Mouse (Mus musculus): ENCODE data around the gene Odf4. TPM values are rescaled to one million over a fixed set of nuclear protein-coding genes. Genes with fewer than 3 reads are reported as not detected.
"Not testable (repeated sequence)": the region's sequence is repeated elsewhere in the genome, so short reads cannot be mapped to it uniquely, and the experiment has no call there.

The Odf4 gene
- polyA plus RNA-seq, 1 experiment from 2014 or later = not detected

DNA sequence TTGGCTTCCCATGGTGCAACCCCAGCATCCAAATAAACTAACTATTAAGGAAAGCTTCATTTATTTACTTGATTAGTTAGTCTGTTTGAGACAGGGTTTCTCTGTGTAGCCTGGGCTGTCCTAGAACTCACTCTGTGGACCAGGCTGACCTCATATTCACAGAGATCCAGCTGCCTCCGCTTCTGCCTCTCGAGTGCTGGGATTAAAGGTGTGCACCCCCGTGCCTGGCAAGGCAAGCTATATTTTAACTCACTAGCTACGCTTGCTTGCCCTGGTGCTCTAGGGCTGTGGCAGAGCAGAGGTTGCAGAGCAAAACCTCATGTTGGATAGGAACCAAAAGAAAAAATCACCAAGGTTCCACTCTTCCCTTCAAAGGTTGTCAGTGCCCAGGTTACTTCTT lies 13.6 kb upstream of the Odf4 start:
- no peak for DNase-seq (ENCODE audit: low spot score)
- Histone ChIP-seq H3K36me3 (ENCODE audit: control insufficient read depth, insufficient read depth, low read length) (no peaks in the 10 kb centered on the region), H3K9me3 (ENCODE audit: control insufficient read depth, low read length) (no peaks in the 10 kb centered on the region), H3K4me2 (peak overlapping the region; percentile 59), H3K9ac (ENCODE audit: low read depth, low read length) (peak overlapping the region; percentile 51; the same call in 1 of the 2 replicates), H3K4me1 (replicated peaks; ENCODE audit: control insufficient read depth, insufficient read depth, low read length) (peaks cover 8% of the 10 kb centered on the region), H3K4me3 (ENCODE audit: low read depth, low read length) (peak overlapping the region; percentile 46), H3K27ac (ENCODE audit: low read depth, low read length) (no peak overlapping the region), H3K27me3 (replicated peaks; ENCODE audit: control insufficient read depth, insufficient read depth, low read length) (no peaks in the 10 kb centered on the region)
- 71% methylated on average over 4 of the region's 4 CpGs for WGBS
- ATAC-seq (replicated peaks; ENCODE audit: low FRiP score) = no peak

DNA sequence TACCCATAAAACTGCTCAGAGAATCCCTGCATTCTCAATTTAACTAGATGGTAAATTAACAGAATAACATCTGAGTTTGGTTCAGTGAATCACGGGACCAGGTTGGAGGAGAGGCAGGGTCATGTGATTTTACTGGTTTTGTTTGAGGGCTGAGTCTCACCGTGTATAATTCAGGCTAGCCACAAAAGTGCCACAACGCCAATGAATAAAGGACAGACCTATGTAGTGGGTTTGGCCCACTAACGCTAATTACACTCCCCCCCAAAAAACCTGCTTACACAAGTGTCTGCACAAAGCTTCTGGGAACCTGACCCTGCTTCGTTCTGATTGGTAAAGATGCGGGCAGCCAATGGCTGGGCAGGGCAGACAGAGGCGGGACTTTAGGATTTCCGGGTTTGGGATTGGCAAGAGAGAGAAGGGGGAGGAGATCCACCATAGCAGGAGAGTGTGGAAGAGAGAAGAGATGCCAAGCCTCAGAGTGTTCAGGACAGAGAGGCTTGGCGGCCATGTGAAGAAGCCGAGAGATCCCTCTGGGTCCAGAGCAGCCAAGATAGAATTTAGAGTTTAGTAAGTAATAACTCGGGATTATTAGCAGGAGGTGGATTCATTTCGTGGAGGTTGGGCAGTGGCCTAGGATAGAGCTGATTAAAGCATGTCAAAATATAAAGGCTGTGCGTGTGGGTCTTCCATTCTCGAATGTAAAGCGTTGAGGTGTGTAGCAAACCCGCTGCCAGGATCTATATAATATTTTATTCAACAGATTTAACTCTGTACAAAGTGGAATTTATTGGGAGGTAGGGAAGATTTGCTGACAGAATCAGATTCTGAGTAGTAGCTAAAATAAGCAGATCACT lies 12.8 kb upstream of the Odf4 start:
- Histone ChIP-seq H3K9ac (ENCODE audit: low read depth, low read length) (peak overlapping the region; percentile 51), H3K36me3 (ENCODE audit: control insufficient read depth, insufficient read depth, low read length) (no peaks in the 10 kb centered on the region), H3K4me2 (peak overlapping the region; percentile 59), H3K9me3 (ENCODE audit: control insufficient read depth, low read length) (no peaks in the 10 kb centered on the region), H3K4me3 (ENCODE audit: low read depth, low read length) (peak overlapping the region; percentile 46), H3K27ac (ENCODE audit: low read depth, low read length) (no peak overlapping the region), H3K4me1 (replicated peaks; ENCODE audit: control insufficient read depth, insufficient read depth, low read length) (peaks cover 8% of the 10 kb centered on the region), H3K27me3 (replicated peaks; ENCODE audit: control insufficient read depth, insufficient read depth, low read length) (no peaks in the 10 kb centered on the region)
- WGBS = 5% methylated on average over 16 of the region's 16 CpGs
- ATAC-seq (replicated peaks; ENCODE audit: low FRiP score) = peak; percentile 98
- DNase-seq (ENCODE audit: low spot score) = peak; percentile 82

- not testable (repeated sequence) for H3K27me3 ChIP-seq (replicated peaks; ENCODE audit: control insufficient read depth, insufficient read depth, low read length); H3K4me2 ChIP-seq; H3K27ac ChIP-seq (ENCODE audit: low read depth, low read length); H3K36me3 ChIP-seq (ENCODE audit: control insufficient read depth, insufficient read depth, low read length); DNase-seq (ENCODE audit: low spot score); ATAC-seq (replicated peaks; ENCODE audit: low FRiP score); H3K4me1 ChIP-seq (replicated peaks; ENCODE audit: control insufficient read depth, insufficient read depth, low read length); H3K9me3 ChIP-seq (ENCODE audit: control insufficient read depth, low read length); H3K9ac ChIP-seq (ENCODE audit: low read depth, low read length); H3K4me3 ChIP-seq (ENCODE audit: low read depth, low read length)
- WGBS = 79% methylated on average over 4 of the region's 4 CpGs
Observed at GRCm38 (mm10) chr11:68936951-68937350, 10.1 kb upstream of the Odf4 start.

GRCm38 (mm10) chr11:68933885-68934507 lies 7.1 kb upstream of the Odf4 start:
- ATAC-seq (replicated peaks; ENCODE audit: low FRiP score) = no peak
- DNase-seq (ENCODE audit: low spot score) = no peak
- no peak overlapping the region for H3K4me3 ChIP-seq (ENCODE audit: low read depth, low read length)
- no peak overlapping the region for H3K27ac ChIP-seq (ENCODE audit: low read depth, low read length)
- no peaks in the 10 kb centered on the region for H3K36me3 ChIP-seq (ENCODE audit: control insufficient read depth, insufficient read depth, low read length)
- H3K4me1 ChIP-seq (replicated peaks; ENCODE audit: control insufficient read depth, insufficient read depth, low read length) = no peaks in the 10 kb centered on the region
- H3K27me3 ChIP-seq (replicated peaks; ENCODE audit: control insufficient read depth, insufficient read depth, low read length) = no peaks in the 10 kb centered on the region
- no peak overlapping the region for H3K9ac ChIP-seq (ENCODE audit: low read depth, low read length)
- 81% methylated on average over 5 of the region's 5 CpGs for WGBS
- no peaks in the 10 kb centered on the region for H3K9me3 ChIP-seq (ENCODE audit: control insufficient read depth, low read length)
- H3K4me2 ChIP-seq = no peak overlapping the region

- H3K4me1 ChIP-seq (replicated peaks; ENCODE audit: control insufficient read depth, insufficient read depth, low read length) = no peaks in the 10 kb centered on the region
- ATAC-seq (replicated peaks; ENCODE audit: low FRiP score) (no peak), DNase-seq (ENCODE audit: low spot score) (no peak)
- H3K9ac ChIP-seq (ENCODE audit: low read depth, low read length) = no peak overlapping the region
- no peaks in the 10 kb centered on the region for H3K9me3 ChIP-seq (ENCODE audit: control insufficient read depth, low read length)
- WGBS = 60% methylated on average over 6 of the region's 6 CpGs
- H3K36me3 ChIP-seq (ENCODE audit: control insufficient read depth, insufficient read depth, low read length) = no peaks in the 10 kb centered on the region
- H3K27me3 ChIP-seq (replicated peaks; ENCODE audit: control insufficient read depth, insufficient read depth, low read length) = no peaks in the 10 kb centered on the region
- no peak overlapping the region for H3K4me2 ChIP-seq
- H3K4me3 ChIP-seq (ENCODE audit: low read depth, low read length) = no peak overlapping the region
- no peak overlapping the region for H3K27ac ChIP-seq (ENCODE audit: low read depth, low read length)
Observed at GRCm38 (mm10) chr11:68929947-68930346, 3.1 kb upstream of the Odf4 start.

GRCm38 (mm10) chr11:68924749-68925148 lies 2.1 kb downstream of the Odf4 start:
- Histone ChIP-seq H3K36me3 (ENCODE audit: control insufficient read depth, insufficient read depth, low read length) (no peaks in the 10 kb centered on the region), H3K27me3 (replicated peaks; ENCODE audit: control insufficient read depth, insufficient read depth, low read length) (no peaks in the 10 kb centered on the region), H3K9me3 (ENCODE audit: control insufficient read depth, low read length) (no peaks in the 10 kb centered on the region), H3K9ac (ENCODE audit: low read depth, low read length) (no peak overlapping the region), H3K4me1 (replicated peaks; ENCODE audit: control insufficient read depth, insufficient read depth, low read length) (no peaks in the 10 kb centered on the region), H3K4me2 (no peak overlapping the region), H3K27ac (ENCODE audit: low read depth, low read length) (no peak overlapping the region), H3K4me3 (ENCODE audit: low read depth, low read length) (no peak overlapping the region)
- DNase-seq (ENCODE audit: low spot score) (no peak), ATAC-seq (replicated peaks; ENCODE audit: low FRiP score) (no peak)
- WGBS = 64% methylated on average over 2 of the region's 2 CpGs

GRCm38 (mm10) chr11:68923191-68923590 lies 3.7 kb downstream of the Odf4 start:
- no peaks in the 10 kb centered on the region for H3K36me3 ChIP-seq (ENCODE audit: control insufficient read depth, insufficient read depth, low read length)
- H3K9ac ChIP-seq (ENCODE audit: low read depth, low read length) = no peak overlapping the region

GRCm38 (mm10) chr11:68914566-68914965 lies 12.3 kb downstream of the Odf4 start:
- Histone ChIP-seq H3K4me1 (replicated peaks; ENCODE audit: control insufficient read depth, insufficient read depth, low read length) (no peaks in the 10 kb centered on the region), H3K9ac (ENCODE audit: low read depth, low read length) (no peak overlapping the region), H3K36me3 (ENCODE audit: control insufficient read depth, insufficient read depth, low read length) (no peaks in the 10 kb centered on the region), H3K4me2 (no peak overlapping the region), H3K4me3 (ENCODE audit: low read depth, low read length) (no peak overlapping the region), H3K27me3 (replicated peaks; ENCODE audit: control insufficient read depth, insufficient read depth, low read length) (peaks cover 3% of the 10 kb centered on the region; the same call in 1 of the 2 replicates), H3K27ac (ENCODE audit: low read depth, low read length) (no peak overlapping the region), H3K9me3 (ENCODE audit: control insufficient read depth, low read length) (no peaks in the 10 kb centered on the region)
- WGBS = 86% methylated on average over 4 of the region's 4 CpGs
- DNase-seq (ENCODE audit: low spot score) (no peak), ATAC-seq (replicated peaks; ENCODE audit: low FRiP score) (no peak)

More at GRCm38 (mm10) chr11:68923191-68923590, 3.7 kb downstream of the Odf4 start:
- no peaks in the 10 kb centered on the region for H3K9me3 ChIP-seq (ENCODE audit: control insufficient read depth, low read length)
- WGBS = 66% methylated on average over 3 of the region's 3 CpGs
- H3K4me1 ChIP-seq (replicated peaks; ENCODE audit: control insufficient read depth, insufficient read depth, low read length) = no peaks in the 10 kb centered on the region
- no peak overlapping the region for H3K27ac ChIP-seq (ENCODE audit: low read depth, low read length)
- no peak for ATAC-seq (replicated peaks; ENCODE audit: low FRiP score)
- DNase-seq (ENCODE audit: low spot score) = no peak
- H3K27me3 ChIP-seq (replicated peaks; ENCODE audit: control insufficient read depth, insufficient read depth, low read length) = no peaks in the 10 kb centered on the region
- no peak overlapping the region for H3K4me2 ChIP-seq
- H3K4me3 ChIP-seq (ENCODE audit: low read depth, low read length) = no peak overlapping the region
